Mouse (Mus musculus) adrenal gland (tissue): ENCODE measurements around the gene Tfap2e.

Experiments
- intact Hi-C: fragments of 180-260 bp; cut with DNase I; formaldehyde crosslinking; loops from one replicate; pipeline ENCODE4 v1.15.1; 2025

Gene Tfap2e

GRCm38 (mm10) chr4:126732111-126732510 is 3.9 kb downstream of the Tfap2e start:
- intact Hi-C loops, result no loop called here

- intact Hi-C loops, result no loop called here
These were observed 28.6 kb downstream of the Tfap2e start for GRCm38 (mm10) chr4:126707439-126707826.

GRCm38 (mm10) chr4:126706630-126707438 is 29.2 kb downstream of the Tfap2e start:
- intact Hi-C loops, result no loop called here

GRCm38 (mm10) chr4:126696908-126697307 is 39.1 kb downstream of the Tfap2e start:
- intact Hi-C loops, result no loop called here

GRCm38 (mm10) chr4:126693021-126693420 is 43.0 kb downstream of the Tfap2e start:
- intact Hi-C loops, result no loop called here

- intact Hi-C loops, result no loop called here
These were observed 46.6 kb downstream of the Tfap2e start for GRCm38 (mm10) chr4:126689457-126689856.

- intact Hi-C loops, result no loop called here
These were observed 53.0 kb downstream of the Tfap2e start for GRCm38 (mm10) chr4:126683084-126683483.

- intact Hi-C loops, result no loop called here
These were observed 53.7 kb downstream of the Tfap2e start for GRCm38 (mm10) chr4:126682298-126682697.

- intact Hi-C loops, result loop anchor here (5.0 kb wide), 1 partner anchor 75 kb away; no protein-coding TSS in a partner anchor
These were observed 58.7 kb downstream of the Tfap2e start, which contains the start of gene Psmb2 for GRCm38 (mm10) chr4:126677054-126678003. Gene Psmb2 (plus strand): TSS chr4:126677630.

GRCm38 (mm10) chr4:126667075-126667474 is 69.0 kb downstream of the Tfap2e start:
- intact Hi-C loops, result no loop called here
